Mouse (Mus musculus) frontal cortex, postnatal 25 days (tissue): ENCODE data around the gene Chodl.

Experiments used
- DNase-seq, 2 experiments: peaks; one replicate each; pipeline ENCODE4 v3.0.0; 2022; ENCODE audit warnings: low spot score in 2 of 2

The Chodl gene

GRCm38 (mm10) chr16:78930382-78931286 is at the start of gene Chodl:
Chodl (plus strand) TSS chr16:78930948.
- no peak for DNase-seq

- DNase-seq: no peak
These were observed 8.1 kb upstream of the Chodl start for GRCm38 (mm10) chr16:78922644-78923043.

- no peak for DNase-seq
These were observed 708 bp downstream of the Chodl start for GRCm38 (mm10) chr16:78931287-78932025.

- DNase-seq: no peak
These were observed 3.5 kb downstream of the Chodl start for GRCm38 (mm10) chr16:78934298-78934697.

GRCm38 (mm10) chr16:78937755-78938154 is 7.0 kb downstream of the Chodl start:
- no peak for DNase-seq

- DNase-seq: no peak
These were observed 19.6 kb downstream of the Chodl start for GRCm38 (mm10) chr16:78950359-78950758.

- DNase-seq: no peak
These were observed 26.7 kb downstream of the Chodl start for GRCm38 (mm10) chr16:78957434-78957833.

GRCm38 (mm10) chr16:78969091-78969731 is 38.5 kb downstream of the Chodl start:
- DNase-seq: no peak

GRCm38 (mm10) chr16:78974099-78974498 is 43.4 kb downstream of the Chodl start:
- DNase-seq: no peak

GRCm38 (mm10) chr16:78976384-78976783 is 45.6 kb downstream of the Chodl start:
- DNase-seq: no peak
